Mouse (Mus musculus) ES-Bruce4 (cell line): ENCODE measurements at regions not wholly inside any gene's neighbourhood (a gene's known extent, or its start where the extent isn't known, plus 50 kb on each side); places are given as distances from the start of the nearest gene placed in this dataset.

Experiments
- CTCF ChIP-seq: IDR thresholded peaks from one replicate; pipeline ENCODE4 v1.8.1; 2011; ENCODE audit warnings: low read depth, low read length
- EP300 ChIP-seq: IDR thresholded peaks from 2 replicates; pipeline ENCODE4 v1.6.1; 2011; ENCODE audit warnings: low read depth, low read length; ENCODE audit not compliant: insufficient read depth
- POLR2A ChIP-seq: IDR thresholded peaks from one replicate; pipeline ENCODE4 v1.8.1; 2011; ENCODE audit warnings: low read length; ENCODE audit not compliant: insufficient read depth

GRCm38 (mm10) chr12:65413034-65413700, 187.8 kb downstream of the Wdr20rt start:
- no peak for TF ChIP-seq EP300
- TF ChIP-seq CTCF: no peak
- no peak for TF ChIP-seq POLR2A
